Mouse (Mus musculus): Measurements from ENCODE around the gene Akna. TPM values are rescaled to one million over a fixed set of nuclear protein-coding genes. Genes with fewer than 3 reads are reported as not detected.

Gene Akna
- polyA plus RNA-seq, 1 experiment, result 76.6 TPM

GRCm38 (mm10) chr4:63440262-63440661, 37.1 kb upstream of the Akna start:
- no peaks in the 10 kb centered on the region for H3K27me3 ChIP-seq (ENCODE audit: control insufficient read depth, insufficient read depth, low read length)
- no peak for DNase-seq
- H3K4me3 ChIP-seq (ENCODE audit: control insufficient read depth, insufficient read depth, low read length), result no peak overlapping the region
- TF ChIP-seq POLR2A (IDR thresholded peaks at IDR 0.05; ENCODE audit: control insufficient read depth, extremely low read depth, insufficient read depth, low read length, poor library complexity), result no peak
- TF ChIP-seq CTCF (IDR thresholded peaks at IDR 0.05; ENCODE audit: borderline replicate concordance, control insufficient read depth, extremely low read depth, insufficient read depth, low read length, poor library complexity), result no peak
- no peak overlapping the region for H3K27ac ChIP-seq (ENCODE audit: control insufficient read depth, insufficient read depth, low read length)
- H3K36me3 ChIP-seq (ENCODE audit: control insufficient read depth, insufficient read depth, low read length), result no peaks in the 10 kb centered on the region
- no peaks in the 10 kb centered on the region for H3K4me1 ChIP-seq (replicated peaks; ENCODE audit: control insufficient read depth, insufficient read depth, low read length)
- 93% methylated on average over 7 of the region's 7 CpGs for WGBS

- Histone ChIP-seq H3K4me1 (replicated peaks; ENCODE audit: control insufficient read depth, insufficient read depth, low read length) (no peaks in the 10 kb centered on the region), H3K4me3 (ENCODE audit: control insufficient read depth, insufficient read depth, low read length) (no peak overlapping the region), H3K27me3 (ENCODE audit: control insufficient read depth, insufficient read depth, low read length) (no peaks in the 10 kb centered on the region), H3K36me3 (ENCODE audit: control insufficient read depth, insufficient read depth, low read length) (no peaks in the 10 kb centered on the region), H3K27ac (ENCODE audit: control insufficient read depth, insufficient read depth, low read length) (no peak overlapping the region)
- TF ChIP-seq CTCF (IDR thresholded peaks at IDR 0.05; ENCODE audit: borderline replicate concordance, control insufficient read depth, extremely low read depth, insufficient read depth, low read length, poor library complexity) (no peak), POLR2A (IDR thresholded peaks at IDR 0.05; ENCODE audit: control insufficient read depth, extremely low read depth, insufficient read depth, low read length, poor library complexity) (no peak)
- DNase-seq, result no peak
- WGBS, result 97% methylated on average over 5 of the region's 5 CpGs
Measured at GRCm38 (mm10) chr4:63437968-63438367, 34.8 kb upstream of the Akna start.

- no peak overlapping the region for H3K4me3 ChIP-seq (ENCODE audit: control insufficient read depth, insufficient read depth, low read length)
- no peaks in the 10 kb centered on the region for H3K27me3 ChIP-seq (ENCODE audit: control insufficient read depth, insufficient read depth, low read length)
- no peak for TF ChIP-seq CTCF (IDR thresholded peaks at IDR 0.05; ENCODE audit: borderline replicate concordance, control insufficient read depth, extremely low read depth, insufficient read depth, low read length, poor library complexity)
- no peak for TF ChIP-seq POLR2A (IDR thresholded peaks at IDR 0.05; ENCODE audit: control insufficient read depth, extremely low read depth, insufficient read depth, low read length, poor library complexity)
- no peak for DNase-seq
- H3K27ac ChIP-seq (ENCODE audit: control insufficient read depth, insufficient read depth, low read length), result no peak overlapping the region
- no peaks in the 10 kb centered on the region for H3K36me3 ChIP-seq (ENCODE audit: control insufficient read depth, insufficient read depth, low read length)
- WGBS, result 91% methylated on average over 16 of the region's 16 CpGs
- H3K4me1 ChIP-seq (replicated peaks; ENCODE audit: control insufficient read depth, insufficient read depth, low read length), result no peaks in the 10 kb centered on the region
Measured at GRCm38 (mm10) chr4:63437119-63437815, 34.1 kb upstream of the Akna start.

- no peak for TF ChIP-seq POLR2A (IDR thresholded peaks at IDR 0.05; ENCODE audit: control insufficient read depth, extremely low read depth, insufficient read depth, low read length, poor library complexity)
- 94% methylated on average over 9 of the region's 9 CpGs for WGBS
Measured at GRCm38 (mm10) chr4:63435402-63435801, 32.2 kb upstream of the Akna start.

GRCm38 (mm10) chr4:63431098-63431497, 27.9 kb upstream of the Akna start:
- Histone ChIP-seq H3K27me3 (ENCODE audit: control insufficient read depth, insufficient read depth, low read length) (no peaks in the 10 kb centered on the region), H3K4me1 (replicated peaks; ENCODE audit: control insufficient read depth, insufficient read depth, low read length) (no peaks in the 10 kb centered on the region), H3K4me3 (ENCODE audit: control insufficient read depth, insufficient read depth, low read length) (no peak overlapping the region), H3K27ac (ENCODE audit: control insufficient read depth, insufficient read depth, low read length) (no peak overlapping the region), H3K36me3 (ENCODE audit: control insufficient read depth, insufficient read depth, low read length) (peaks cover 8% of the 10 kb centered on the region; the same call in 1 of the 2 replicates)
- WGBS, result 61% methylated on average over 5 of the region's 5 CpGs
- TF ChIP-seq POLR2A (IDR thresholded peaks at IDR 0.05; ENCODE audit: control insufficient read depth, extremely low read depth, insufficient read depth, low read length, poor library complexity), result no peak
- no peak for TF ChIP-seq CTCF (IDR thresholded peaks at IDR 0.05; ENCODE audit: borderline replicate concordance, control insufficient read depth, extremely low read depth, insufficient read depth, low read length, poor library complexity)
- DNase-seq, result no peak

More at GRCm38 (mm10) chr4:63435402-63435801, 32.2 kb upstream of the Akna start:
- Histone ChIP-seq H3K36me3 (ENCODE audit: control insufficient read depth, insufficient read depth, low read length) (peaks cover 8% of the 10 kb centered on the region; the same call in 1 of the 2 replicates), H3K27ac (ENCODE audit: control insufficient read depth, insufficient read depth, low read length) (no peak overlapping the region), H3K4me3 (ENCODE audit: control insufficient read depth, insufficient read depth, low read length) (no peak overlapping the region), H3K27me3 (ENCODE audit: control insufficient read depth, insufficient read depth, low read length) (no peaks in the 10 kb centered on the region), H3K4me1 (replicated peaks; ENCODE audit: control insufficient read depth, insufficient read depth, low read length) (no peaks in the 10 kb centered on the region)
- DNase-seq, result no peak

- WGBS, result 92% methylated on average over 3 of the region's 3 CpGs
- peaks cover 8% of the 10 kb centered on the region; the same call in 1 of the 2 replicates for H3K36me3 ChIP-seq (ENCODE audit: control insufficient read depth, insufficient read depth, low read length)
Measured at GRCm38 (mm10) chr4:63430357-63430756, 27.2 kb upstream of the Akna start.

More at GRCm38 (mm10) chr4:63430357-63430756, 27.2 kb upstream of the Akna start:
- H3K4me3 ChIP-seq (ENCODE audit: control insufficient read depth, insufficient read depth, low read length), result no peak overlapping the region
- DNase-seq, result no peak
- TF ChIP-seq POLR2A (IDR thresholded peaks at IDR 0.05; ENCODE audit: control insufficient read depth, extremely low read depth, insufficient read depth, low read length, poor library complexity) (no peak), CTCF (IDR thresholded peaks at IDR 0.05; ENCODE audit: borderline replicate concordance, control insufficient read depth, extremely low read depth, insufficient read depth, low read length, poor library complexity) (no peak)
- no peaks in the 10 kb centered on the region for H3K4me1 ChIP-seq (replicated peaks; ENCODE audit: control insufficient read depth, insufficient read depth, low read length)
- no peaks in the 10 kb centered on the region for H3K27me3 ChIP-seq (ENCODE audit: control insufficient read depth, insufficient read depth, low read length)
- no peak overlapping the region for H3K27ac ChIP-seq (ENCODE audit: control insufficient read depth, insufficient read depth, low read length)

Measured in thymus, adult 2 months (tissue).